Mouse (Mus musculus) hindbrain, embryonic 15.5 days (tissue): ENCODE data around the gene Lig4. TPM values are rescaled to one million over a fixed set of nuclear protein-coding genes. Genes with fewer than 3 reads are reported as not detected.

Experiments
- ATAC-seq: fragments of 200-750 bp; cut with Nextera tagmentation; 2 replicates; pipeline ENCODE4 v1.8.0; 2017; ENCODE audit warnings: low read depth, moderate number of reproducible peaks, moderate TSS enrichment; ENCODE audit not compliant: low FRiP score
- H3K27ac ChIP-seq: fragments of 300-500 bp; sonication (generic); replicated peaks from 2 replicates; pipeline ENCODE4 v1.5.1; 2015; ENCODE audit warnings: mild to moderate bottlenecking, inconsistent platforms
- H3K27me3 ChIP-seq: fragments of 300-500 bp; sonication (generic); 2 replicates; pipeline ENCODE4 v1.6.1; 2015; ENCODE audit warnings: control low read depth, inconsistent platforms
- H3K36me3 ChIP-seq: fragments of 300-500 bp; sonication (generic); 2 replicates; pipeline ENCODE4 v1.6.1; 2015; ENCODE audit warnings: control low read depth, inconsistent platforms
- H3K4me1 ChIP-seq: fragments of 300-500 bp; sonication (generic); replicated peaks from 2 replicates; pipeline ENCODE4 v1.6.1; 2015; ENCODE audit warnings: control low read depth, inconsistent platforms
- H3K4me2 ChIP-seq: fragments of 300-500 bp; sonication (generic); 2 replicates; pipeline ENCODE4 v1.6.1; 2015; ENCODE audit warnings: moderate library complexity, mild to moderate bottlenecking, inconsistent platforms
- H3K4me3 ChIP-seq: fragments of 300-500 bp; sonication (generic); 2 replicates; pipeline ENCODE4 v1.5.1; 2015; ENCODE audit warnings: mild to moderate bottlenecking, inconsistent platforms
- H3K9ac ChIP-seq: fragments of 300-500 bp; sonication (generic); 2 replicates; pipeline ENCODE4 v1.6.1; 2015; ENCODE audit warnings: inconsistent platforms
- H3K9me3 ChIP-seq: fragments of 300-500 bp; sonication (generic); 2 replicates; pipeline ENCODE4 v1.6.1; 2016; ENCODE audit warnings: control low read depth, inconsistent platforms
- WGBS: fragments of 180-500 bp; shearing (Covaris S2); methylation state at CpG from one replicate; pipeline ENCODE4 v1.1.7; 2015; 5-methylcytosine and 5-hydroxymethylcytosine counted together
- polyA plus RNA-seq: library from polyadenylated mRNA; unstranded; fragments of >200 nt; fragmentation: Nextera tagmentation; extraction: Ambion mirVana; gene quantifications from 2 replicates; pipeline ENCODE4 v1.2.1, GENCODE M21; 2015

Gene Lig4
- polyA plus RNA-seq: 10.0 and 10.6 TPM in 2 replicates

DNA sequence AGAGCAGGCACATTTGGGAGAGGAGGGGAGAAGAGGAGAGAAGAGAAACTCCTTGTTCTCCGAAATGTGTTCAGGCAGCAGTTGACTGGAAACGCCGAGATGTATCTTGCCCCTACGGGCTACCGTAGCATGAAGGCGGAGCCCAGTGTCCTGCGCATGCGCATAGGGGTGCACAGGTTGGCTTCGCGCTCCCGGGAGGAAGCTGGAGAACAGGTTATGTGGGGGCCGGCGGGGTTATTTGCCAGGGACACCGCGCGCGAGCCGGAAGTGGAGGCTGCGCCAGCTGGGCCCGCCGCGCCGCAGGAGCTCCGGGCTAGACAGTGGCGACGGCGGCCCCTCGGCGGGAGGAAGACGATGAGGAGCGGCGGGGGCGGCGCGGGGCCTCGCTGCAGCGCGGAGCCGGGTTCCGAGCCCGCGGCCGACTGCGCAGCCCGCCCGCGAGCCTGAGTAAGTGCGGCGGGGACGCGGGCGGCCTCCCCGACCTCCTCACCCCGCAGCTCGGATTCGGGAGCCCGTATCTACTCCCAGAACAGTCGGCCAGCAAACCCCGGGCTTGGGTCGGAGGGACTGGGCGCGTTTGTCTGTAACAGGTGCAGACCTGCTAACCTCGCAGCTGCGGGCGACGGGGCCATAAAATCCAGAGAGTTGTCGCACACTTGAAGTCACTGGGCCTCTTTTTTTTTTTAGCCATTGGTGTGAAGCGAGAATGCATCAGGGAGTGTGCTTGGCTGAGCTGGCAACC is at the start of gene Lig4, which contains the start of gene Abhd13:
Gene Lig4 (minus strand): TSS at position 114 of the 742 bp plus-strand sequence.
Gene Abhd13 (plus strand): TSS at position 135 of the 742 bp plus-strand sequence.
- Histone ChIP-seq H3K27me3 (no peaks in the 10 kb centered on the region), H3K36me3 (peaks cover 8% of the 10 kb centered on the region), H3K4me1 (peaks cover 48% of the 10 kb centered on the region), H3K27ac (peak within 1 kb of the TSS; percentile 82), H3K4me2 (peak within 1 kb of the TSS; percentile 62), H3K9ac (peak within 1 kb of the TSS; percentile 70), H3K9me3 (no peaks in the 10 kb centered on the region), H3K4me3 (peak within 1 kb of the TSS; percentile 82)
- under 1% methylated on average over 65 of the region's 68 CpGs for WGBS
- ATAC-seq: peak; percentile 61

DNA sequence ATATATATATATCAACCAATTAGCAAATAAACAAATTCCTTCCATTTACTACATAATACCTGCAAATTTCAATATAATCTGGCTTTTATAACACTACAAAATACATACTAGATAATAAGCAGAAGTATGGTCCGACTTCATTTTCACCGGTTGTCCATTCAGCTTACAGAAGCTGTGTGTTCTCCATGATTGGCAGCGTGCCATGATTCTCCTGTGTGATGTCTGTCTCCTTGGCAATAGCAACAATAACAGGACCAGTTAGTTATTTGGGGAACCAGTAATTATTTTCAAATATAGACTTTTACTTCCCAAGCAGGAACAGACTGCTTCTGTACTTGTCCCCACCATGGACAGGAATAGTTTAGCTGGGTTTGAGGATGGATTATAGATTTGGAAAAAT is 39.7 kb upstream of the Lig4 start:
- no peak overlapping the region for H3K4me3 ChIP-seq
- 45% methylated on average over 3 of the region's 3 CpGs for WGBS
- no peaks in the 10 kb centered on the region; the same call in 1 of the 2 replicates for H3K4me1 ChIP-seq
- H3K36me3 ChIP-seq: no peaks in the 10 kb centered on the region
- H3K4me2 ChIP-seq: no peak overlapping the region
- ATAC-seq: no peak
- H3K27ac ChIP-seq: no peak overlapping the region
- no peaks in the 10 kb centered on the region for H3K27me3 ChIP-seq
- no peak overlapping the region for H3K9ac ChIP-seq
- H3K9me3 ChIP-seq: no peaks in the 10 kb centered on the region

DNA sequence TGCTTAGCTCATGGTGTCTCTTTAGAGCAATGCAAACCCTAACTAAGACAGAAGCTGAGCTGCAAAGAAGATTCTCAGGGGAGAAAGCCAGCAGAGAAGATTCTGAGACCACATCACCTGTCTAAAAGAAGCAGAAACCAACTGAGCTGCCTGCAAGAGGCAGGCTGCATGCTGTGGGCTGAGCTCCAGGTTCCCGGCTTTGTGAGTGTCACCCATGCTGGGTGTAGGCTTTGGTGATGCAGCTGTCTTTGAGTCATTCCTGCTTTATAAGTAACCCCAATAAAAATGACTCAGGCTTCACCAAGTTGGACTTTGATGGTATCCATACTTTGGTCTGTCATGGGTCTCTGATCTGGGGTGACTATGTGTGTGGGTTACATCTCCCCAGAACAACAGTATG is 38.8 kb upstream of the Lig4 start:
- no peak for ATAC-seq
- H3K4me2 ChIP-seq: no peak overlapping the region
- 87% methylated on average over 1 of the region's 1 CpGs for WGBS

DNA sequence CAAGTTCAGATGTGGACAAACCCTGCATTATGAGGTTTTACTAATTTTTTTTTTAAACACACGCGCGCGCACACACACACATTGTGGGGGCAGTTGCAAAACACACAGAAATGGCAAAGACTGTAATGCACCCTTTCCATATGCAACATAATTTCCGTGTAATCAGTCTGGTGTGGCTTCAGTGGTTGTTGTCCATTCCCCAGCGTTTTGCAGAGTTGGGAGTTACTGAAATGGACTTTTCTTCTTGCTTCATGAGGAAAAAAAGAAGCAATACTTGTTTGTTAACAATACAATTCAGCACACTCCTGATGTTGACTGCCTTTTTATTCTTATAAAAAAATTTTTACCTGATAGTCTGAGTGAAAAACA is 30.2 kb upstream of the Lig4 start:
- peak overlapping the region; percentile 69 for H3K4me2 ChIP-seq
- no peaks in the 10 kb centered on the region for H3K27me3 ChIP-seq
- 37% methylated on average over 6 of the region's 6 CpGs for WGBS
- no peak for ATAC-seq
- no peaks in the 10 kb centered on the region for H3K36me3 ChIP-seq
- no peak overlapping the region for H3K9ac ChIP-seq
- H3K4me3 ChIP-seq: peak overlapping the region; percentile 43
- peaks cover 10% of the 10 kb centered on the region for H3K4me1 ChIP-seq
- H3K27ac ChIP-seq: no peak overlapping the region
- no peaks in the 10 kb centered on the region for H3K9me3 ChIP-seq

More for the DNA sequence above, 38.8 kb upstream of the Lig4 start:
- no peaks in the 10 kb centered on the region for H3K9me3 ChIP-seq
- H3K36me3 ChIP-seq: no peaks in the 10 kb centered on the region
- H3K4me3 ChIP-seq: no peak overlapping the region
- H3K9ac ChIP-seq: no peak overlapping the region
- H3K27ac ChIP-seq: no peak overlapping the region
- H3K4me1 ChIP-seq: no peaks in the 10 kb centered on the region; the same call in 1 of the 2 replicates
- no peaks in the 10 kb centered on the region for H3K27me3 ChIP-seq

DNA sequence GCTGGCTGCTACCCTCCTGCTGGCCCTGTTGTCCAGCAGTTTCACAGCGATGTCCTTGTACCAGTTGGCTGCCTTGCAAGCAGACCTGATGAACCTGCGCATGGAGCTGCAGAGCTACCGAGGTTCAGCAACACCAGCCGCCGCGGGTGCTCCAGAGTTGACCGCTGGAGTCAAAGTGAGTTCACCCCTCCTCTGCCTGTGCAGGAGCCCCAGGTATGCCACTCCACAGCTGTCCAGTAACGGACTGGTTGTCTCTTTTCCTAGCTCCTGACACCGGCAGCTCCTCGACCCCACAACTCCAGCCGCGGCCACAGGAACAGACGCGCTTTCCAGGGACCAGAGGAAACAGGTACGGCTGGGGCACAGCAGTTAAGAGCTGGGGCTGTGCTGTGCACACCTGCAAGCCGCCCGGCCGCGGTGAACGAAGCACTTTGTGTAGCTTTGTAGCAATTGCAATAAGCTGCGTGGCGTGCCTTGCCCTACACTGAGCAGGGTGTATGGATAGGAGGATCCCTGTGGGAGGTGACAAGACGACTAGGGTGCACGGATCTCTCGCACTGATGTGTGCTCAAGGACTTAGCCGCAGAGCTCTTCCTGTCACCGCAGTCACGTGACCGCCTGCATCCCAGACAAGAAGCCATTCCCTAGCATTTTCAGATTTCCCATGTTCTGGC is 29.6 kb upstream of the Lig4 start:
- peak overlapping the region; percentile 41 for H3K9ac ChIP-seq
- no peaks in the 10 kb centered on the region for H3K36me3 ChIP-seq
- 4% methylated on average over 29 of the region's 29 CpGs for WGBS
- peaks cover 10% of the 10 kb centered on the region for H3K4me1 ChIP-seq
- H3K27me3 ChIP-seq: no peaks in the 10 kb centered on the region
- peak overlapping the region; percentile 69 for H3K4me2 ChIP-seq
- peak; percentile 75; the same call in 1 of the 2 replicates for ATAC-seq
- H3K4me3 ChIP-seq: peak overlapping the region; percentile 43
- no peaks in the 10 kb centered on the region for H3K9me3 ChIP-seq
- no peak overlapping the region for H3K27ac ChIP-seq

DNA sequence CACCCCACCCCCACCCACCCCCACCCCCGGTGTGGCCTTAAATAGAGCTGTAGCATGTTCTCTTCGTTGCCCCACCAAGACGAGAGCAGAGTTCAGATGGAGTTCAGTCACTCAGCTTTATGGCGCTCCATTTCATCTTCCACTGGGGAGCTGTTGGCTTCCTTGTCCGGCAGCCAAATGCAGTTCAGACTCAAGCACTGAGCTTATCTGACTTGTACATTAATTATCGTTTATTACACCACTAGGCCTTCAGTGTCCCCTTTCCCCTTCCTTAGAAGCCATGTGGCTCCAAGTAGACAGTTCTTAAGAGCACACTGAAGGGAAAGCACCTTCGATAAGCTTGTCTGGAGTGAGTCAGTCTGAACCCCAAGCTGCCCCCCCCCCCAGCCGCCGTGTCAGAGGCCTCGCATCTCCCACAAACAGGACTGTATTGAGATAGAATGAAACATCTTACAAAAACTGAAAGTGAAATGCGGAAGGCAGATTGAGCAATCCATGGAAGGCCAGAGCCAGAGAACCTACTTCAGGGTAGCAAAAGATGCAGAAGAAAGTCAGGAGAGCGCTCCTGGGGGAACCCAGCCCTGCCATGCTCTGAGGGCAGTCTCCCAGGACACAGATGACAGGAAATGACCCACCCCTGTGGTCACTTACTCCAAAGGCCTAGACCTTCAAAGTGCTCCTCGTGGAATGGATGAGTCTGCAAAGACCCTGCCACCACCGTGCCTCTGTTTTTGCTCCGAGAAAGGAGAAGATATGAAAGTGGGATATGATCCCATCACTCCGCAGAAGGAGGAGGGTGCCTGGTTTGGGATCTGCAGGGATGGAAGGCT is 28.9 kb upstream of the Lig4 start, which contains the start of gene Tnfsf13b:
Gene Tnfsf13b (plus strand): TSS at position 312 of the 830 bp plus-strand sequence.
- WGBS: 73% methylated on average over 16 of the region's 16 CpGs

DNA sequence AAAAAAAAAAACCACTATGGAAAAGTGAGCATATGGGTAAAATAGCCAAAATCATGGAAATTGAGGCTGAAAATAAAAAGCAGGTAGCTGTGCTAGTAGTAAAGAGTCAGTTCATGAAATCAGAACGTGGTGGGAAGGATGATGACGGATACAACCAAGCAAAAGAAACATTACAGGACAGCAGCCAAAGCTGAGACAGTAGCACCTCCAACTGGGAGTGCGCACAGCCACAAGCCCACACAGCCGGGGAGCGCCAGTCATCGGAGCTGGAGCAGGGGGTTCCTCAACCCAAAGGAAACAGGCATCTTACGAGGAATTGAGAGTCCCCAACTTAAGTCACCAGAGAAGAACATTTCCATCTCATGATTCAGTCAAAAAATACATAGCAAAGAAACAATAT is 26.6 kb upstream of the Lig4 start:
- no peaks in the 10 kb centered on the region for H3K9me3 ChIP-seq
- no peak overlapping the region for H3K27ac ChIP-seq
- no peak overlapping the region for H3K9ac ChIP-seq
- no peak overlapping the region for H3K4me3 ChIP-seq
- H3K4me2 ChIP-seq: no peak overlapping the region
- no peak for ATAC-seq
- H3K36me3 ChIP-seq: no peaks in the 10 kb centered on the region
- H3K4me1 ChIP-seq: peaks cover 10% of the 10 kb centered on the region
- WGBS: 76% methylated on average over 7 of the region's 7 CpGs
- H3K27me3 ChIP-seq: no peaks in the 10 kb centered on the region

More for the DNA sequence above, 28.9 kb upstream of the Lig4 start, which contains the start of gene Tnfsf13b:
- Histone ChIP-seq H3K4me3 (peak within 1 kb of the TSS; percentile 43), H3K9ac (peak within 1 kb of the TSS; percentile 41), H3K4me1 (peaks cover 10% of the 10 kb centered on the region), H3K4me2 (peak within 1 kb of the TSS; percentile 69), H3K27ac (no peak within 1 kb of the TSS), H3K9me3 (no peaks in the 10 kb centered on the region), H3K27me3 (no peaks in the 10 kb centered on the region), H3K36me3 (no peaks in the 10 kb centered on the region)
- ATAC-seq: no peak

DNA sequence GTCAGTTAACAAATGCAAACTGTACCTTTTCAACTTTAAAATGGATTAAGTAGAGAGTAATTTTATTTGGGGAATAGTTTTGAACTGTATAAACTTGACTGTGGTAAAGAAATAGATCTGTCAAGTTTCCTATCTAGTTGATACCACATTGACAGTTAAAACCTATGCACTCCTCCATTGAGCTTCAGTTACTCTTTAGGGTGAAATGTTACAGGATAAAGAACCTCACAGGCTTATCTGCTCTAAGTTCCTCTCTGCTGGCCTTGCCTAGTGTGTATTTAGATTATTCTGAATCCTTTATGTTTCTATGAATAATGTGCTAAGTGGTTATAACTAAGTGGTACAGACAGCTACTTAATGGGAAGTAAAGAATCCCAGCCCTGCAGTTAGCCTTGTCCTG is 2.7 kb upstream of the Lig4 start:
- H3K36me3 ChIP-seq: no peaks in the 10 kb centered on the region
- no peak overlapping the region for H3K9ac ChIP-seq
- no peak overlapping the region for H3K4me2 ChIP-seq
- no peak overlapping the region for H3K27ac ChIP-seq
- H3K27me3 ChIP-seq: no peaks in the 10 kb centered on the region
- no peaks in the 10 kb centered on the region for H3K9me3 ChIP-seq
- no peak overlapping the region for H3K4me3 ChIP-seq
- ATAC-seq: no peak
- peaks cover 44% of the 10 kb centered on the region for H3K4me1 ChIP-seq

DNA sequence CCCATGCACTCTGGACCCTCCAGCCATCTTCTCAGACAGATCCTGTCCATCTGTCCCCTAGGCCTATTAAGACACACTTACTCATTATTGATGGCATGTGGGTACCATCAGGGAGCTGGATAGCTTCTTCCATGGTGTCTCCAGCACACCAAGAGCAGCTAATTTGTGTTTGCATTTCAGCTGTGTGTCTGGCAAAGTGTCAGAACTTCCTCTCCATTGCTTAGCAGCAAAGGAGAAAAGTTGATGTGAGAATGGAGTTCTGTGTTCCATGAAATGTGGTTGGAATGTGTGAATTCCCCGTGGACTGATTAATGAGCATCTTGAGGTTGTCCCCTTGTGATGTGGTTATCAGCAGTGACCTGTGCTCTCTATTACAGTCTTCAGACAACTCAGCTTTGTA is 2.3 kb upstream of the Lig4 start:
- H3K4me3 ChIP-seq: no peak overlapping the region
- H3K27ac ChIP-seq: no peak overlapping the region
- no peak overlapping the region for H3K9ac ChIP-seq
- peak overlapping the region; percentile 62 for H3K4me2 ChIP-seq
- WGBS: 75% methylated on average over 1 of the region's 1 CpGs
- H3K4me1 ChIP-seq: peaks cover 48% of the 10 kb centered on the region
- no peaks in the 10 kb centered on the region for H3K36me3 ChIP-seq
- no peak for ATAC-seq
- no peaks in the 10 kb centered on the region for H3K27me3 ChIP-seq
- H3K9me3 ChIP-seq: no peaks in the 10 kb centered on the region

DNA sequence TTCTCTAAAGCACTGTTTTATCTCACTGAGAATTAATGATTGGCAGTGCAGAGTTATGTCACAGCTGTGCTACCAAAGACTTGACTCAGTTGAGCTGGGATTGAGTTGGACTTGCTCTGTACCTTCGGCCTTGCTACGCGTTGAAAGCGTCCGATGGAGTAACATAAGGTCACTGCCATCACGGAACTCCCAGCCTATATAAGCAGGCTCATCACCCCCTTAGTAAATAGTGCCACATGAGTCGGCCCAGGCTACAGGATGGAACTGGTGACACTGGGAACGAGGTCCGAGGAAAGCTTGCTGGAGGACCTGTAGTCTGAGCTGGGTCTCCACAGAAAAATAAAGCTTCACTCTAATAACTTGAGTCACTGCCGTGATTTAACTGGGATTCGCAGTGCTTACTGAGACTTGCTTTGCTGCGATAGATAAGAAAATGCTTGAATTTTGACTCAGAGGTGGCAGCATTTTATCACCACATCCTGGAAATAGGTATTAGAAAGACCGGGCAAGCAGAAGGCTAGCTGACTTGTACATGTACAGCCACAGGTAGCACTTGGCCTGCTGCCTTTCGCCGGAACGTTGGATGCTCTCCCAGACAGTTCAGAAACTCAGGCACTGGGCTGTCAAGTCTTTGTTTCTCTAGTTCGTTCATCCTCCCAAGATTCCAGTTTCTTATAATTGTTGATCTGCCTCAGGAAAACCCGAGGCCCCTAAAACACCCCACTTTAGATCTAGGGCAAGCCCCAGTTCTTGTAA is 1.2 kb upstream of the Lig4 start:
- peaks cover 48% of the 10 kb centered on the region for H3K4me1 ChIP-seq
- WGBS: 56% methylated on average over 18 of the region's 18 CpGs
- no peaks in the 10 kb centered on the region for H3K27me3 ChIP-seq
- peak overlapping the region; percentile 70 for H3K9ac ChIP-seq
- H3K9me3 ChIP-seq: no peaks in the 10 kb centered on the region
- no peaks in the 10 kb centered on the region for H3K36me3 ChIP-seq
- peak overlapping the region; percentile 82 for H3K4me3 ChIP-seq
- H3K27ac ChIP-seq: no peak overlapping the region
- H3K4me2 ChIP-seq: peak overlapping the region; percentile 62
- ATAC-seq: no peak

DNA sequence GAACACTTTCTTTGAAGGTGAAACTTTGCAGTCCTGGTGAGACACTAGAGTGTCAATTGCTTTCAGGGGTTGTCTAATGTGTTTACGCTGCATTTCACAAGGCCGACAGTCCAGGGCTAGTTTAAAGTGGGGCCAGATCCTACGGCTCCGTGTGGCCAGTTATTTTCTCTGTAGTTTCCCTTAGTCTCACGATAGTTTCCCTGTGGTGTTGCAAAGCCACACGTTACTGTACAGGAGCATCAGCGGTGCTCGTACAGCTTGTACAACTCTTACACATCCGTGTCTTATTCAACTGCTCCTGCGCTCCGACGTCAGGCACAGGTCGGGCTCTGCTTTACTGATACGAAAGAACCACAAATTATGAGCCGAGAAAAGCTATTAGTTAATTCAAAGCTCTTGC is 470 bp downstream of the Lig4 start:
- H3K27me3 ChIP-seq: no peaks in the 10 kb centered on the region
- 39% methylated on average over 15 of the region's 15 CpGs for WGBS
- peak overlapping the region; percentile 62 for H3K4me2 ChIP-seq
- peak overlapping the region; percentile 82 for H3K4me3 ChIP-seq
- H3K36me3 ChIP-seq: peaks cover 15% of the 10 kb centered on the region
- H3K9me3 ChIP-seq: no peaks in the 10 kb centered on the region
- peak overlapping the region; percentile 70 for H3K9ac ChIP-seq
- peaks cover 48% of the 10 kb centered on the region for H3K4me1 ChIP-seq
- peak overlapping the region; percentile 82; the same call in 1 of the 2 replicates for H3K27ac ChIP-seq
- 0 out of 2 replicates have a peak, but pooled peaks have one; percentile 5 for ATAC-seq
